Mouse (Mus musculus) hematopoietic stem cell, adult 5-6 weeks (primary cell): ENCODE results near the gene Lamp1. TPM values are rescaled to one million over a fixed set of nuclear protein-coding genes. Genes with fewer than 3 reads are reported as not detected.
A peak's percentile ranks its signal among the peaks of the same experiment; 100 is the strongest.

Experiments
- ATAC-seq, 2 experiments: fragments of 125-278 bp in 1 of 2; replicated peaks in 1 of 2; 2 replicates each; pipeline ENCODE4 v1.8.0; 2016 to 2017; ENCODE audit warnings: inconsistent platforms in 2 of 2, mild to moderate bottlenecking in 2 of 2, moderate number of reproducible peaks in 2 of 2, low read depth in 1 of 2, moderate TSS enrichment in 1 of 2; ENCODE audit not compliant: low FRiP score in 2 of 2, poor library complexity in 2 of 2, severe bottlenecking in 2 of 2, insufficient read depth in 1 of 2, low TSS enrichment in 1 of 2
- total RNA-seq: library from RNA; stranded (forward); fragments of 172-1452, 232-1000 nt; gene quantifications from 2 replicates; pipeline ENCODE4 v1.2.3, GENCODE M21; 2017

Lamp1 gene
- total RNA-seq, 1 experiment from 2014 or later = 138 TPM

DNA sequence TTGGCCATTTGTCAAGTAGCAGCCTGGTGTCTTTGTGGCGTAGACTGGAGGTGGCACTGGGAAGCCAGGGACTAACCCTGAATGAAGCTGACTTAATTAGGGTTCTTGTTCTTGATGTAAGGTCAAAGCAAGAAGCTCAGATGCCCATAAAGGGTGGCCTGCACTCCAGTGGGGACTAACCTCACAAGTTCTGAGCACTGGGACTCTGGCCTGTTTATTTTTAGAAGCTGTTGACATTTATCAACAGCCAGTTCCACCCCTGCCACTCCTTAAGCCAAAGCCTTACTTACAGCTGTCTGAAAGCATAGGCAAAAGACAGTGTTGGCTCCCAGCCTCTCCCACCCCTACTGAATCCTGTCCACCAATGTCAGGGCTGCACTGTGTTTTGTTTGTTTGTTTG is 50.8 kb downstream of the Lamp1 start:
- ATAC-seq = no peak

GRCm38 (mm10) chr8:13213479-13214268 is 54.7 kb downstream of the Lamp1 start:
- ATAC-seq = peak; percentile 90 to 91

DNA sequence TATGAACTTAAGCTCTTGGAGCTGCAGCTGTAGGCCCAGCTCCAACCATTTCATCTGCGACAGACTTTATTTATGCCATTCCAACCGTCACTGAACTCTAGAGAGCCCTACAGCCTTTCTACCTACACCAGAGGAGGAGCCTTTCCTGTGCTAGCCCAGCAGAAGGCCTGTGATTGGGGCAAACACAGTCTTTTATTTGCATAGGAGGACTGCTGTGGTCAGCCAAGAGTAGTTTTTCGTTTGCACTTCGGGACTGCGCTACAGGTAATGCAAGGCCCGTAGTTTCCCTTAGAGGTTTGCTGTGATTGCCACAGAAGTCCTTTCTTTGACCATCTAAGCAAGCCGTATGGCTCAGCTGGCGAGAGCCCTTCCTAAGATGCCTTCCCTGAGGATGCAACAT is 57.4 kb downstream of the Lamp1 start:
- ATAC-seq = no peak

- ATAC-seq = no peak
These were observed 58.1 kb downstream of the Lamp1 start for GRCm38 (mm10) chr8:13217093-13217492.

DNA sequence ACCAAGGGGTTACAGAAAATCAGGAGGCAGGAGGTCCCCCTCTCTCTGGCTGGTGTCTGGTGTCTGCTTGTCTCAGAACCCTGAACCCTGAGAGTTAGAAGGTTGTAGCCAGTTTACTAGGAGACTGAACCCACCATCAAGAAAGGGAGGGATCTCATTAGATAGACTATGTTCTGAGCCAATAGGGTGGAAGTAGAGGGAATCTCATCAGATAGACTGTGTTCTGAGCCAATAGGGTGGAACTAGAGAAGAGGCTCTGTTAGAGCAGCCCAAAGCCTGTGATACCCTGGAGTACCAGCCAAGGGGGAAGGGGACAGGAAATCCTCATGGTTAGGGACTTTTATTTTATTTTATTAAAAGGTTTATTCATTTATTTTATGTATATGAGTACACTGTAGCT is 59.0 kb downstream of the Lamp1 start:
- ATAC-seq = no peak

DNA sequence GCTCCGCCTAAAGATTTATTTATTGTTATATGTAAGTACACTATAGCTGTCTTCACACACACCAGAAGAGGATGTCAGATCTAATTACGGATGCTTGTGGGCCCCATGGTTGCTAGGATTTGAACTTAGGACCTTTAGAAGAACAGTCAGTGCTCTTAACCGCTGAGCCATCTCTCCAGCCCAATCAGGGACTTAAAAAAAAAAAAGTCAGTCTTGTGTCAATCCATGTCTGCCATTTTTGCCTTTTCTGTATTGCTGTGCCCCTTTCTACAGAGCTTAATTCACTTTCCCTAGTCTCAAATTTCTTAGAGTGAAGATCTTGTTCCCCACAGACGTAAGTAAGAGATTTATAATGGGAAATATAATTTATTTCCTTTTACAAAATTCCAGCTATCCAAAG is 59.5 kb downstream of the Lamp1 start:
- no peak for ATAC-seq

GRCm38 (mm10) chr8:13224426-13224825 is 65.5 kb downstream of the Lamp1 start:
- ATAC-seq = no peak

Other genes starting within 250 kb of the Lamp1 start
- 0.31 and 0.79 TPM in 2 replicates for gene F7, start 133.1 kb upstream of the Lamp1 start, total RNA-seq
- 1.1 and 5.2 TPM in 2 replicates for gene F10, start 121.9 kb upstream of the Lamp1 start, total RNA-seq
- gene Proz, start 98.2 kb upstream of the Lamp1 start, total RNA-seq = not detected in 2 replicates
- gene Pcid2, start 53.7 kb upstream of the Lamp1 start, total RNA-seq = 20.8 and 36.3 TPM in 2 replicates
- 99.8 and 127 TPM in 2 replicates for gene Cul4a, start 53.5 kb upstream of the Lamp1 start, total RNA-seq
- 0.63 and 1.2 TPM in 2 replicates for gene Grtp1, start 41.5 kb downstream of the Lamp1 start, total RNA-seq
- gene Adprhl1, start 95.0 kb downstream of the Lamp1 start, total RNA-seq = not detected in 2 replicates
- 17.7 and 22.1 TPM in 2 replicates for gene Dcun1d2, start 129.0 kb downstream of the Lamp1 start, total RNA-seq
- 7.8 and 8.9 TPM in 2 replicates for gene Tmco3, start 129.0 kb downstream of the Lamp1 start, total RNA-seq
- gene Tfdp1, start 179.6 kb downstream of the Lamp1 start, total RNA-seq = 110 and 129 TPM in 2 replicates
- gene Atp4b, start 237.7 kb downstream of the Lamp1 start, total RNA-seq = not detected in 2 replicates
- gene Grk1, start 245.9 kb downstream of the Lamp1 start, total RNA-seq = not detected in 2 replicates